Mouse (Mus musculus) erythroid progenitor cell, adult 5-6 weeks (primary cell): Measurements from ENCODE around the gene Rhbg. TPM values are rescaled to one million over a fixed set of nuclear protein-coding genes. Genes with fewer than 3 reads are reported as not detected.

Experiments
- ATAC-seq: replicated peaks from 2 replicates; pipeline ENCODE4 v1.8.0; 2016; ENCODE audit warnings: moderate number of reproducible peaks, mild to moderate bottlenecking, moderate TSS enrichment, inconsistent platforms; ENCODE audit not compliant: poor library complexity, low FRiP score, severe bottlenecking
- total RNA-seq, 2 experiments: library from RNA; stranded (forward) in 1 of 2; stranded (reverse) in 1 of 2; fragments of 150-400 nt in 1 of 2; fragments of 186-747, 209-891 nt in 1 of 2; gene quantifications; 2 replicates each; pipeline versions ENCODE4 v1.2.3 to v1.2.4; 2015 to 2017; ENCODE audit warnings: low replicate concordance in 2 of 2

Gene Rhbg
- total RNA-seq, 2 experiments from 2014 or later, result not detected

DNA sequence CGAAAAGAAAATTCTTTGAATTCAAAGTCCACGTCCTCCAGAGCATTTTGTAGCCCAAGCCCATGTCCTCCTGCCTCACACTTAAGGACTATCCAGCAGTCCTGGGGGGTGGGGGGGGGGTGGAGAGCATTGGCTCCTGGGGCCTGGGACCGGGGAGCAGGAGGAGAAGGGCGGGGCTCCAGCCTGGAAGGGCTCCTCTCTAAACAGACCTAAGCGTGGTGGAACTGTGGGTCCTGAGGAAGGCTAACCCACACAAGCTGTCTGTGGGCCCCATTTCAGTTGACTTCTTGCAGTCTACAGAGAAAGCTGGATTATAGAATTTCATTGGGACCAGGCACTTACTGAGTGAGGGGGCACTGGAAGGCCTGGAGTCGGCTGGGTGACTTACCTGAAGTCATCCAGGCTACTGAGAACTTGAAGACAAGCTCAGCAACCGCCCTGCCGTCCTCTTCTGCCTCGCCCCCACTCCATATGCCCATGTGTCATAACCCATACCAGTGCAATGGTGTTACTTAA lies 55.9 kb downstream of the Rhbg start:
- no peak for ATAC-seq

DNA sequence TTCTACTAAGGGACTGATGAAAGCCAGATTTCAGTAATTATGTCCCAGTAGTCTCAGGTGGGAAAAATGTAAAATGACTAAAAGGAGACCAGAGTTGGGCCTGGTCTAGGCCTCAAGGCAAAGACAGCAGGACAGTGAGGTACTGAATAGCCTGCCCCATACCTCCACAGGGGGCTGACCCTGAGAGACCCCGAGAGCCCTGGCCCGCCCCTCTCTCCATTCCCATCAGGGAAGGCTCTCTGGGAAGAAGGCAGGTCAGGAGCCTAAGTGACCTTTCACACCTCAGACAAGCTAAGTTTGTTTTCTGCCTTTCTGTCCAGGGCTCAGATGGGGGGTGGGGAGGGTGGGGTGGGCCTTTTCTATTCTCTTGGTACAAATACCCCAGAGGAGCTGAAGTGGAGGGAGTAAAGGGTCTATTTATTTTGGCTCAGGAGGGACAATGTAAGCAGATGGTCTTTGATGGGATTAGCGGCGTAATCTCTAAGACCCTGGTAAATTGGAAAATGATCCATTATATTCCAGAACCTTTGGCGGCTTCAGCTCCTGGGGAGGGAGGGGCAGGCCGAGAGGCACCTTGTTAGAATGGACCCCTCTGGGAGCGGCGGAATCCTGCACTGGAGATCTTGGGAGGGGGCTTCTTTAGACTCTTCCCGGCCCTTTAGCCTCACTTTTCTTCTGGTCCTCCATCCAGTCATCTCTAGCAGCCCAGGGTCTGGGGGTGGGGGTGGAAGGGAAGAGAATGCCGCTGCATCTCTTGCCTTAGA lies 56.6 kb downstream of the Rhbg start:
- no peak for ATAC-seq

Other genes with a start within 250 kb of the Rhbg start
- gene Hapln2, start 227.1 kb downstream of the Rhbg start, total RNA-seq (2015; ENCODE audit: low replicate concordance), result not detected in 2 replicates
- gene Hapln2, start 227.1 kb downstream of the Rhbg start, total RNA-seq (2017; ENCODE audit: low replicate concordance), result not detected in 2 replicates
- gene Gpatch4, start 211.6 kb downstream of the Rhbg start, total RNA-seq (2015; ENCODE audit: low replicate concordance), result 3.6 and 8.4 TPM in 2 replicates
- 3.6 and 5.4 TPM in 2 replicates for gene Gpatch4, start 211.6 kb downstream of the Rhbg start, total RNA-seq (2017; ENCODE audit: low replicate concordance)
- gene Naxe, start 196.2 kb downstream of the Rhbg start, total RNA-seq (2015; ENCODE audit: low replicate concordance), result 11.9 and 12.2 TPM in 2 replicates
- gene Naxe, start 196.2 kb downstream of the Rhbg start, total RNA-seq (2017; ENCODE audit: low replicate concordance), result 5.5 and 7.6 TPM in 2 replicates
- gene Ttc24, start 176.4 kb downstream of the Rhbg start, total RNA-seq (2015; ENCODE audit: low replicate concordance), result not detected in 2 replicates
- gene Ttc24, start 176.4 kb downstream of the Rhbg start, total RNA-seq (2017; ENCODE audit: low replicate concordance), result not detected in 2 replicates
- 29.8 and 31.4 TPM in 2 replicates for gene Iqgap3, start 172.7 kb downstream of the Rhbg start, total RNA-seq (2015; ENCODE audit: low replicate concordance)
- 56.3 and 60.7 TPM in 2 replicates for gene Iqgap3, start 172.7 kb downstream of the Rhbg start, total RNA-seq (2017; ENCODE audit: low replicate concordance)
- gene Mef2d, start 112.3 kb downstream of the Rhbg start, total RNA-seq (2015; ENCODE audit: low replicate concordance), result 36.9 and 37.8 TPM in 2 replicates
- gene Mef2d, start 112.3 kb downstream of the Rhbg start, total RNA-seq (2017; ENCODE audit: low replicate concordance), result 15.3 and 16.9 TPM in 2 replicates
- not detected in 2 replicates for gene Gm38392, start 32.5 kb upstream of the Rhbg start, total RNA-seq (2015; ENCODE audit: low replicate concordance)
- not detected in 2 replicates for gene Gm38392, start 32.5 kb upstream of the Rhbg start, total RNA-seq (2017; ENCODE audit: low replicate concordance)
- gene Tsacc, start 42.3 kb upstream of the Rhbg start, total RNA-seq (2015; ENCODE audit: low replicate concordance), result not detected in 2 replicates
- gene Tsacc, start 42.3 kb upstream of the Rhbg start, total RNA-seq (2017; ENCODE audit: low replicate concordance), result not detected in 2 replicates
- gene Cct3, start 42.4 kb upstream of the Rhbg start, total RNA-seq (2015; ENCODE audit: low replicate concordance), result 105 and 118 TPM in 2 replicates
- gene Cct3, start 42.4 kb upstream of the Rhbg start, total RNA-seq (2017; ENCODE audit: low replicate concordance), result 43.0 and 53.2 TPM in 2 replicates
- 17.7 and 47.4 TPM in 2 replicates for gene Glmp, start 70.3 kb upstream of the Rhbg start, total RNA-seq (2015; ENCODE audit: low replicate concordance)
- 5.0 and 10.4 TPM in 2 replicates for gene Glmp, start 70.3 kb upstream of the Rhbg start, total RNA-seq (2017; ENCODE audit: low replicate concordance)
- gene Tmem79, start 81.4 kb upstream of the Rhbg start, total RNA-seq (2015; ENCODE audit: low replicate concordance), result not detected in 2 replicates
- 1.2 and 1.8 TPM in 2 replicates for gene Tmem79, start 81.4 kb upstream of the Rhbg start, total RNA-seq (2017; ENCODE audit: low replicate concordance)
- gene Smg5, start 81.6 kb upstream of the Rhbg start, total RNA-seq (2015; ENCODE audit: low replicate concordance), result 34.8 and 40.7 TPM in 2 replicates
- 85.6 and 88.2 TPM in 2 replicates for gene Smg5, start 81.6 kb upstream of the Rhbg start, total RNA-seq (2017; ENCODE audit: low replicate concordance)
- gene Paqr6, start 109.9 kb upstream of the Rhbg start, total RNA-seq (2015; ENCODE audit: low replicate concordance), result not detected in 2 replicates
- gene Paqr6, start 109.9 kb upstream of the Rhbg start, total RNA-seq (2017; ENCODE audit: low replicate concordance), result 1.3 TPM in 1 of 2 replicates, not detected in the other
- not detected in 2 replicates for gene Bglap3, start 118.0 kb upstream of the Rhbg start, total RNA-seq (2015; ENCODE audit: low replicate concordance)
- gene Bglap3, start 118.0 kb upstream of the Rhbg start, total RNA-seq (2017; ENCODE audit: low replicate concordance), result not detected in 2 replicates
- not detected in 2 replicates for gene Bglap2, start 124.0 kb upstream of the Rhbg start, total RNA-seq (2015; ENCODE audit: low replicate concordance)
- gene Bglap2, start 124.0 kb upstream of the Rhbg start, total RNA-seq (2017; ENCODE audit: low replicate concordance), result 3.9 TPM in 1 of 2 replicates, not detected in the other
- 3.6 TPM in 1 of 2 replicates, not detected in the other for gene Bglap, start 129.8 kb upstream of the Rhbg start, total RNA-seq (2015; ENCODE audit: low replicate concordance)
- not detected in 2 replicates for gene Bglap, start 129.8 kb upstream of the Rhbg start, total RNA-seq (2017; ENCODE audit: low replicate concordance)
- gene Pmf1, start 155.6 kb upstream of the Rhbg start, total RNA-seq (2015; ENCODE audit: low replicate concordance), result 182 and 196 TPM in 2 replicates
- gene Pmf1, start 155.6 kb upstream of the Rhbg start, total RNA-seq (2017; ENCODE audit: low replicate concordance), result 100 and 121 TPM in 2 replicates
- 34.0 and 35.3 TPM in 2 replicates for gene Slc25a44, start 170.4 kb upstream of the Rhbg start, total RNA-seq (2015; ENCODE audit: low replicate concordance)
- 34.8 and 40.5 TPM in 2 replicates for gene Slc25a44, start 170.4 kb upstream of the Rhbg start, total RNA-seq (2017; ENCODE audit: low replicate concordance)
- gene Sema4a, start 206.5 kb upstream of the Rhbg start, total RNA-seq (2015; ENCODE audit: low replicate concordance), result 11.9 and 14.7 TPM in 2 replicates
- gene Sema4a, start 206.5 kb upstream of the Rhbg start, total RNA-seq (2017; ENCODE audit: low replicate concordance), result 4.5 and 15.1 TPM in 2 replicates